Mouse (Mus musculus) left cerebral cortex, adult 18-20 months (tissue): ENCODE results near the gene Il18bp. TPM values are rescaled to one million over a fixed set of nuclear protein-coding genes. Genes with fewer than 3 reads are reported as not detected.
A peak's percentile ranks its signal among the peaks of the same experiment; 100 is the strongest.
"Not testable (repeated sequence)": the region's sequence is repeated elsewhere in the genome, so short reads cannot be mapped to it uniquely, and the experiment has no call there.

Experiments
- DNase-seq, 2 experiments: peaks; one replicate each; pipeline ENCODE4 v3.0.0; 2021 to 2022; ENCODE audit warnings: low spot score in 2 of 2, mixed read lengths in 1 of 2
- long read RNA-seq, 2 experiments: library from polyadenylated mRNA; stranded (forward); transcript quantifications; one replicate each; pipeline ENCODE4 v2.0.0; 2021
- total RNA-seq, 2 experiments: library from RNA; stranded (reverse); gene quantifications; 2 replicates each; pipeline ENCODE4 v1.2.3; 2021

Il18bp gene
- 1 to 10 TPM; 6.6 to 6.8 TPM for total RNA-seq
- long read RNA-seq, experiment 1, partial matches to known transcripts, result 2 of 5 reads
- long read RNA-seq, experiment 1, other reads (novel, unspliced or antisense), result 2 of 5 reads
- long read RNA-seq, experiment 2, partial matches to known transcripts, result 0 of 2 reads
- long read RNA-seq, experiment 2, other reads (novel, unspliced or antisense), result 2 of 2 reads

GRCm38 (mm10) chr7:102018590-102018989, at the start of gene Il18bp:
Gene Il18bp (minus strand): TSS chr7:102018690.
- DNase-seq, result no peak

DNA sequence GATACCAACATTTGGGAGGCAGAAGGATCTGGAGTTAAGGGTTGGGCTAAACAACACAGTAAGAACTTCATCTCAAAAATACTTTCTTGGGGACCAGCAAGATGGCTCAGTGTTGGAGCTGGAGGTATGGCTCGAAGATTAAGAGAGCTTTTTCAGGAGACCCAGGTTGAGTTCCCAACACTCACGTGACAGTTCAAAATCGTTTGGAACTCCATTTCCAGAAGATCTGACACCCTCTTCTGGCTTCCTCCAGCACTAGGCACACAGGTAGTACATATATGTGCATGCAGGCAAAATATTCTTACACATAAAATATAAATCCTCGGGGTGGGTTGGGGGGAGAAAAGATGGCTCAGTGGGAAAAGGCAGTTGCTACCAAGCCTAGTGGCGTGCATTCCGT, 47.9 kb upstream of the Il18bp start:
- DNase-seq, result no peak

DNA sequence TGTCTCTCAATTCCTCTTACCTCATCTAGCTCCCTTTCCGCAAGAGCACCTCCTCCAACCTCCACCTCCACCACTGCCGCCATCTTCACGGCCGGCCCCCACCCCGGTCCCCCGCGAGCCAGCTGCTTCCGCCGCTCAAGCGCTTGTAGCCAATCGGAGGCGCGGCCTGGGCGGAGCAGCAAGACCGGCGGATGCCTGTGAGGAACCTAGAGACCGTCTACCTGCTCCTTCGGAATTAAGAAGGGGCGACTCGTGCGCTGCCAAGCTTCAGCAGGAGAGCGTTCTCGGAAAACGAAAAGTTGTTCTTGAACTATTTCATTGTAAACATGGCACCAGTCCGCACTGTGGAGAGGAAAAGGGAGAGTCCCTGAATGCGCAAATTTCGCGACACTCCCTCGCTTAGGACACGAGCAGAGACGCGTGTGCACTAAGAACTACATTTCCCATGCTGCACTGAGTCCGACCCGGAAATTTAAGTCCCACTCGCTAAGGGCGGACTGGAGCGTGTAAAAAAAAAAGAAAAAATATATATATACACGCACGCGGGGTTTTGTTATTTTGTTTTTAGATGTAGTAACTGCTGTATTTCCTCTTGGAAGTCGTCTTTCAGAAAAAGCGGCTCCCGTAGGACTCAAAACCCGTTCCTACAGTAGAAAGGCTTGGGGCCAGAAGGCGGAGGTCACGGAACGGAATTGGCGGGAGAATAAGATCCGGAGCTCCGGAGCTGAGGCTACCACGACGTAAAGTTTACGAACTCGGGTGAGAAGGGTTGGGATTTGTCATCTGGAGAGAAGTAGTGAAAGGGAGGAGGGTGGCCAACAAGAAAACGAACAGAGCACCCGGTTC, 46.8 kb upstream of the Il18bp start, which contains the start of the genes Rnf121, Xndc1 and Xntrpc:
Gene Rnf121, minus strand, starts transcription at position 424 of the 846 bp plus-strand sequence.
Gene Xndc1, plus strand, starts transcription at position 466 of the 846 bp plus-strand sequence.
Gene Xntrpc, plus strand, starts transcription at position 668 of the 846 bp plus-strand sequence.
- DNase-seq, result peak; percentile 89 to 95

DNA sequence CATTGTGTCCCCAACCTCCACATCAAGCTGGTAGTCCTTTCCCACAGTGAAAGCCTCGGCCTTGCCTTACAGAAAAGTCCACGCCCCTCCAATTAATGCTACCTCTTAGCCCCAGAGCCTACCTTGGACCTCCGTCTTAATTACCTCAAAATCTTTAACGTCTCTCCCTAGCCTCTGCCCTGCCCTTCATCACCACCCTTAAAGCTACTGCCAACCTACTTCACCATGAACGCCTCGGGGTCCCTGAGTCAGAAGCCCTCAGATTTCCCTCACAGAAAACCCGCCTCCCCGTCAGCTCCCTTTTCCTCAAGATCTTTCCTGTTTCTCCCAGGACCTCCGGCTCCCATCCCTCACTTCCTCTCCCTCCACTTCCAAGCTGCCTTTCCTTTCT, 46.2 kb upstream of the Il18bp start:
- no peak for DNase-seq

DNA sequence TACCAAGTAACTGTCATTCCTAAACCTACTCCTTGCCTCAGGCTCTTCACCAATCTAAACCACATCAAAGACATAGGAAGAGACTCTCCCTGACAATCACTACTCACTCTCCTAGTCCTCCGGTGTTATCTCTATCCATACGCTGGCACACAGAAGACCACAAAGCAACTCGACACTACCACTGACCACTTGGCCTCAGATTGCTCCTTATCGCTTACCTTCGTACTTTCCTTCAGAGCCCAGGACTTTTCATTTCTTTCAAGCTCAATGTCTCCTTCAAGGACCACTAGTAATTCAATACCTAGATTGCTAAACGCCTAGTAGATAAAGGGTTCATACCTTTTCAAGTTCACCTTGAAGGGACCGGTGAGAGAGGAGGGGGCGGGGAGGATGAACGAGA, 45.4 kb upstream of the Il18bp start:
- DNase-seq, result no peak

DNA sequence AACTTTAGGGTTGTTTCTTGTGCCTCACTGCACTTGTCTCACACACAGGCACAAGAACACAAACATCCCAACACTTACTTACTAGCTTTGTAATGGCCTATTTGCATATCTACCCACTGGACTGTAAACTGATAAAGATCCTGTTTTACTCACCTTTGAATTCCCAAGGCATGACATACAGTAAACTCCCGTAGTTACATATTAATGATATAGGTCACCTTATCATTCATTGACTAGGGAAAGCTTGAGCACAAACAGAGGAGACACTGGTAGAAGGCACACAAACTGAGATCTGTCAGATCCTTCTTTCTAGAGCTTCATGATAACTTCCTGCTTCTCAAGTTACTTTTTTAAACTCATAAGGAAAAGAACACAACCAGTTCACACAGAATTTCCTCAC, 43.7 kb upstream of the Il18bp start:
- no peak for DNase-seq

DNA sequence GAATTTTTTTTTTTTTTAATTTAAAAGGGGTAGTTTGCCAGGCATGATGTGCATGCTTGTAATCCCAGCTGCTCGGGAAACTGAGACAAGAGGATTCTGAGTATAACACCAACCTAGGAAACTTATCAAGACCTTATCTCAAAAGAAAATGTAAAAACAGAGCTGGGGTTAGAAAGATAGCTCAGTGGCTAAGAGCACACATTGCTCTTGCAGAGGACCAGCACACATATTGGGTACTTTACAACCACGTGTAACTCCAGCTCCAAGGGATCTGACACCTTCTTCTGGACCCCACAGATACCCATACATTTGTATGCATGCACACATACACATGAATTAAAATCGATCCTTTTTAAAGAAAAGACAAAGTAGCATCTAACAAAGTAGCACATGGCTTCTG, 42.9 kb upstream of the Il18bp start:
- no peak for DNase-seq

DNA sequence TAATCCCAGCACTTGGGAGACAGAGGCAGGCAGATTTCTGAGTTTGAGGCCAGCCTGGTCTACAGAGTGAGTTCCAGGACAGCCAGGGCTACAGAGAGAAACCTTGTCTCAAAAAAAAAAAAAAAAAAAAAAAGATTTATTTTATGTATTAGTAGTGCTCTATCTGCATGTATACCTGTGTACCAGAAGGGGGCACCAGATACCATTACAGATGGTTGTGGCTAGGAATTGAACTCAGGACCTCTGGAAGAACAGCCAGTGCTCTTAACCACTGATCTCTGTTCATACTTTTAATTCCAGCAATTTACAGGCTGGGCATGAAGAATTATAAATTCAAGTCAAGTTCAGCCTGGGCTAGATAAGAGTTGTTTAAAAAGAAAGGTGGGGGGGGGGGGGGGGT, 30.0 kb upstream of the Il18bp start:
- DNase-seq, result not testable (repeated sequence)

- DNase-seq, result no peak
Observed at GRCm38 (mm10) chr7:102042314-102042713, 23.8 kb upstream of the Il18bp start.

DNA sequence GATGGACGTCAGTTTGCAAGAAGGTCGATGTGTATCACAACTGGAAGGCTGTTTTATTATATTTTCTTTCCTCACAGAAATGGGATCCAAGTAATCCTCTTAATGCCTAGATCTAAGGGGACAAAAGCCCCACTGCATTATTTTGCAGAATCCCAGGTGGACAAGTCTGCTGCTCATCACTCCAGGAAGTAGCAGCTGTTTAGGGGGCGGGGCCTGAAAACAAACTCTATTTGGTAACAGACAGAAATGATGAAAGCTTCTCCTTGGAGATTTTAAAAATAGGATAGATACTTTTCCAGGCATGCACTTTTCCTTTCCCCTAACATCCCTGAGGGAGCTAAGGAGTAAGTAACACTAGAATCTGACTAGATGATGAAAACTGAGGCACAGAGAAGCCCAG, 18.8 kb upstream of the Il18bp start:
- no peak for DNase-seq

GRCm38 (mm10) chr7:102035534-102035933, 17.0 kb upstream of the Il18bp start:
- no peak for DNase-seq

- DNase-seq, result no peak
Observed at GRCm38 (mm10) chr7:102034904-102035303, 16.4 kb upstream of the Il18bp start.

- DNase-seq, result no peak
Observed at GRCm38 (mm10) chr7:102025187-102026119, 7.0 kb upstream of the Il18bp start.

DNA sequence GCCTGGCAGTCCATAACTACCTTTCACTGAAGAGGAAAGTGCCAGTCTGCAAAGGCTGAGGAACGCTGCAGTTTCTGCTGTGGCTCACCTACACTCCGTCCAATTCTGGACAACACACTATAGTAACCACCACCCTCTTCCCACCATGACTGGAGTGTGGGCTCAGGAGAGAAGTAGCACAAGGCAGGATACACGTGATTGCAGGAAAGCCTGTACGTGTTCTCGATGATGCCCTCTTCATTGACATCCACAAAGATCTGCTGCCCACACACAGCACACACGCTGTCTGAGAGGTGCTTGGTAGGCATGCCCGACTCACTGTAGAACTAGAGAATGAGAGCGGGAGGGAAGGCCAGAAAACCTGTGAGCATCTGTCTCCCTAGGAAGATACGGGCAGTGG, 5.3 kb upstream of the Il18bp start:
- peak in 1 of 2 experiments; percentile 54 for DNase-seq

DNA sequence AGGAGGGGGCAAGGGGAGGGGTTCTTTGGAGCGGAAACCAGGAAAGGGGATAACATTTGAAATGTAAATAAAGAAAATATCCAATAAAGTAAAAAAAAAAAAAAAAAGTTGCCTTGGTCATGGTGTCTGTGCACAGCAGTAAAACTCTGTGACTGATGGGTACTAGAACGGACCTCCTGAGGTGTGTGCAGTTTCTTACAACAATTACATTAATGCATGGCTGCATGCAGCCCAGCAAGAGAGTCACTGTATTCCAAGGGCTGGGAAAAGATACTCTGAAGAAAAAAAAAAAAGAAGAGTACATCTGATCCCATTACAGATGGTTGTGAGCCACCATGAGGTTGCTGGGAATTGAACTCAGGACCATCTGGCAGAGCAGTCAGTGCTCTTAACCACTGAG, 2.4 kb upstream of the Il18bp start:
- not testable (repeated sequence) for DNase-seq

- no peak for DNase-seq
Observed at GRCm38 (mm10) chr7:102019362-102019761, 872 bp upstream of the Il18bp start.

DNA sequence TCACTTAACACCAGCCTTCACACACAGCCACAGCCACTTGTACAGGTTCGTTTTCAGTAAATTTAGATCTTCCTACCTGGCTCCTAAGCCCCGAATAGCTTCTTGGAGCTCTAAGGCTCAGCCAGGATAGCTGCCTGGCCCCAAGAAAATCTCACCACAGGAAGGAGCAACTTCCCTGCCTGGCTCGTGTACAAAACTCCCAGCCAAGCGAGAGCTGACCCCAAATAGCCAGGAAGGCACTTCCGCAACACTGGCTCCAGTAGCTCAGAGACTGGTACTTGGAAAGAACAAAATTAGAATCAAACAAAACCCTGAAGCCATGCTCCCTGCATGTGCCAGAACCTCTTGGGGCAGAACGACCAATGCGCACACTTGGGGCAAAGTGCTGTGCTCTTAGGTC, 456 bp downstream of the Il18bp start:
- no peak for DNase-seq

DNA sequence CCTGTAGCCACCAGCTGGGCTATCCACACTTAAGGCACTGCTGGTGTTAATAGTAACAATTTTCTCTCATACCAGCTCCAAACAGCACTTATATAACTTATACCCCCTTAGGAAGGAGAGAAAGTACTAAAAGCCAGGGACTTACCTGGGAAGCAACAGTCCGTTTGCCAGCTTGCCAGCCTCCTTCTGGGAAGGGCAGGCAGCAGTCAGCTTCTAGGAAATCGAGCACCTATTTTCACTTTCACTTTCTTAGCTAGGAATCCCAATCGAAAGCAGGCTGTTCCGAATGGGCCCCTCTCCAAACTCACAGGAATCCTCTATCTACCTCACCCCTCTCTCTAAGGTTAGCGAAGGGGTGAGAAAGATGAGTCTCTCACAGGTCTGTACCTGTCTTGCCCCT, 1.0 kb downstream of the Il18bp start:
- no peak for DNase-seq

DNA sequence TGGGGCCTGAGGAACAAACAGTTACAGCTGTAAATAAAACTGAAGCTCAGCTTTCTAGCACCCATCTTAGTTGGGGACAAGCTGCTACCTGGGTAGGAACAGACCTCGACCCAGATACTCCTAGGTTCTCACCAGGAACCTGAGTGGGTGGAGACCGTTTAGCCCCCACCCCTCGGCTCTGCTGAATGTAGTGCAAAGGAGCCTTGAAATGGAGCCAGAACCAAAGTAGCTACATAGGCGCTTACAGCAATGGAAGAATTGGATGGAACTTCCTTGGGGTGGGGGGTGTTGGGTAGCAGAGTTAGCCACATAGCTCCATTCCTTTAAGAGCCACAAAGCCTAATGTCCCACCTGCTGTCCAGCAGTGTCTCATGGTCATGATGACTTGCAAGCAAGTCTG, 1.6 kb downstream of the Il18bp start:
- DNase-seq, result no peak

DNA sequence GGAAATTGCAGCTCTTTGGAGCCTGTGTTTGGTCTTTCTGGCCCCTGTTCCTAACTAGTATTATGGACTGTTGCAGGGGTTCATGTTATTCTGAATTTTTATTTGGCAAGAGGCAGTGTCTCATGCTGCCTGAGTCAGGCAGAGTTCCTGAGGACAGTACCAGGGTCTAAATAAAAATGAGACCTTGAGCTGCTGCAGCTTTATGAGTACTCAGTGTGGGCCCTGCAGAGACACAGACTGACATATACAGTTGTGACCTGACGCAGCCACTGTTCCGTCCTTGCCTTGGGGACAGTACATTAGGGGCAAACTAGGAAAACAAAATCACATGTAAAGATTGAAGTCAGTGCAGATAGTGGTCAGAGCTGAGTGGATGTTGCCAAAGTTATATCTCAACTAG, 3.5 kb downstream of the Il18bp start:
- no peak for DNase-seq

- no peak for DNase-seq
Observed at GRCm38 (mm10) chr7:102013416-102013815, 5.1 kb downstream of the Il18bp start.
